Mouse (Mus musculus) Muller cell, postnatal 12 days (primary cell): ENCODE measurements around the gene Nmnat1.

Experiments used
- DNase-seq: peaks from one replicate; pipeline ENCODE4 v3.0.0-alpha.2; 2015; ENCODE audit errors: inconsistent ontology term

Nmnat1 gene

DNA sequence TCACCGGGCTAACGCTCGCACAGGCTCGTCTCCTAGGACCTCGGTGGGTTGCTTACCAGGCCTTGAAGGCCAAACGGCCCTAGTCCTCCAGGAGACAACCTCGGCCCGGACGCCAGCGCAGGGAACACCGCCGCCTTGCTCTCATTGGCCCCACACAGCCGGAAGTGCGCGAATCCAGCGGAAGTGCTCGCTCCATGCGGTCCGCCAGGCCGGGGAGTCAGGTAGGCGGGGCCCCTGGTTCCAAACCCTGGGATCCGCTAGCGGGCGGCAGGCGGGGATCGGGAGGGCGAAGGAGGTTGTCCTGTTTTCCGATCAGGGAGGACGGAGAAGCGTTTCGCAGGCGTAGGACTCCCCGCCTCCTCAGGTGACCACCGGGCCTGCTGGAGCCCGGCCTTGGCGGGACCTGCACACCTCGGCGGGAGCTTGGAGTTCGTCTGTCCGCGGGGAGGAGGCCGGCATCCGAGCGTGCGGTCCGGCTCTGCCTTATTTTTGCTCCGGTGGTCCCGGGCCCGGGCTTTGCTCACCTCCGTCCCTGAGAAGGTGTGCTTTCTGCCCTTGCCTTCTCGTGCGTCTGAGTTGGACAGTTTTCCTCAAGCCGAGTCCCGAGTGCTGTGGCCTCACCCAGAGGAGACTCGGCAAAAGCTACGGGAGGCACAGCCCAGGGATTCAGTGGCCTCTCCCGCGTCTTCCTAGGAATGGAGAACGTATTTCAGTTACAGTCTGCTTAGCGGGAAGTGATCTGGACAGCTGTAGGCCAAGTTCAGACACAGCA, at the start of gene Nmnat1, which contains the start of gene Lzic:
TSS of gene Nmnat1 (minus strand) at position 150 of the 772 bp plus-strand sequence.
TSS of gene Lzic (plus strand) at position 177 of the 772 bp plus-strand sequence.
- peak; percentile 97 for DNase-seq

DNA sequence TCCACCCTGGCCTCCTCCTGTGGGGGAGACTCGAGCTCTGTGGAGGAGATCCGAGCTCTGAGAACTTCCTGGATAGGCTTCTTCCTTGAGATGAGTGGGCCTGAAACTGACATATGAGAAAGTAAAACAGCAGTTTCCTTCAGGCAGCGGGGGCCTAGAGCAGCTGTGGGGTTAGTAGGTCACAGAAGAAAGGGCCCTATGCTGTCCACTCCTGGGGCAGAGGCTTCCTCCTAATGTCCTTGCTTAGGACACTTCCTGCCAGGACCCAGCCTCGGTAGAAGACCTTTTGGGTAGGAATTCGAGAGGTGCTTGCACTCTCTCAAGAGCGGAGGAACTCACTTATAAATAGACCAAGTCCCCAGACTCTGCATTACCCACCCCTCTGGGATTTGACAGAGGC, 44.7 kb upstream of the Nmnat1 start:
- DNase-seq = no peak

DNA sequence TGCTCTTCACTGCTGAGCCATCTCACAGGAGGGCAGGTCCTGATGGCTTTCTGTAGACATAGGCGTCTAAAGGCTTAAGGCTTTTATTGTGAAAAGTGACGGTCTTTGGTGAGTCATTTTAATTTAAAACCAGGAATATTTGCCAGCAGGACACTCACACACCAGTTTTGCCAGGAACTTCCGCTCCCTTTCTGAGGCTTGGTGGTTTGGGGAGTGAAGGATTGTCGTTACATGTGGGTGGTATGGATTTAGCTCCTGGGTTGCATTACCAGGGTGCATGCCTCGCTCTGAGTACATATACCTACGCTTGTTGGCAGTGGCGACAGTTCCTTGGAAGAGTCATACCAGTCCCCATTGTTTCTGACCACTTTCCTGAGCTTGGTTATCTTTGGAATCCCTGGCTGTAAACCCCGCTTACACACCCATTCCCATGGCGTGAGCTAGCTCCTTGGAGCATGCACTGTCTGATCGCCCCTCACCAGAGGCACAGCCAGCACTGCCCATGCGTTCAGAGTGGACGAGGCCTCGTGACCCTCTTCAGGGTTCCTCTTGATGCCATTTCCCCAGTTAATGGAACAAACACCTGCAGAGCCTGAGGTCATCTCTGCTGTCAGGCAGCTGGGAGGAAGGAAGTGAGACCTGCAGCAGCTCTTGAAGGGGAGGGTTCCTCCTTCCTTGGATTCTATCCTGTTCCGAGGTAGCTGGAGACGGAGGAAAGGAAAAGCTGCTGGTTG, 42.8 kb upstream of the Nmnat1 start:
- DNase-seq = peak; percentile 51

DNA sequence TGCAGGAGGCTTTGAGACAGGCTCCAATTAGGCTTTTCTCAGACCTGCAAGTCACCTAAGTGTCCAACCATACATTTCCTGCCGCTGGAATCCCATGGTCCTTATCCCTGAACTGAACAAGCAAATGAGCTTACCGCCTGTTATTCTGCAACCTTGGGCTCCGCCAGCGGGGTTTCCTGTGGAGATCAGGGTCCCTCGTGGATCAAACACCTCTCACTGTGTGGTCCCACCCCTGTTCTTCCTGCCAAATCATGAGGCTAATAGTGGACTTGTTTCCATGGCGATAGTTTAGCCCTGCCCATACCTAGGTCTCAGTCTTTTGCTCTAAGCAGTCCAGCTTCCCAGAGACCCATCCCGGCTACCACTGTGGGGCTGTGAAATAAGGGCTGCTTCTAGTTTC, 41.3 kb upstream of the Nmnat1 start:
- no peak for DNase-seq

DNA sequence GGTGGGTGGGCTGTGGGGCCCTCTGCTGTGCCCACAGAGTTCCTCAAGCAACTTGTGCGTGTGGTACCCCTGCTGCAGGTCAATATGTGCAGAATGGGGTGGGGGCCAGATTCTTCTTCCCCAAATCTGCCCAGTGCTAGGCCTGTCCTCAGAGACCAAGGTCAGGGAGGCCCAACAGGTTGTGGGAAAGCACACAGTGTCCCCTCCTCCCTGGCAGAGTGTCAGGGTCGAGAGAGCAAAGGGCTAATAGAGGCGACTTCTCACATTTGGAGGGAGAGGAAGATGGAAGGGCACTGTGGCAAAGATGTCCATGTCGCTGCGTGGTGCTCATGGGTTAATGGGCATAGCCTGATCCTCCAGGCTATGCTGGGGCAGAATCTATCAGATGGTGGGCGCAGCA, 40.8 kb upstream of the Nmnat1 start:
- DNase-seq = no peak

DNA sequence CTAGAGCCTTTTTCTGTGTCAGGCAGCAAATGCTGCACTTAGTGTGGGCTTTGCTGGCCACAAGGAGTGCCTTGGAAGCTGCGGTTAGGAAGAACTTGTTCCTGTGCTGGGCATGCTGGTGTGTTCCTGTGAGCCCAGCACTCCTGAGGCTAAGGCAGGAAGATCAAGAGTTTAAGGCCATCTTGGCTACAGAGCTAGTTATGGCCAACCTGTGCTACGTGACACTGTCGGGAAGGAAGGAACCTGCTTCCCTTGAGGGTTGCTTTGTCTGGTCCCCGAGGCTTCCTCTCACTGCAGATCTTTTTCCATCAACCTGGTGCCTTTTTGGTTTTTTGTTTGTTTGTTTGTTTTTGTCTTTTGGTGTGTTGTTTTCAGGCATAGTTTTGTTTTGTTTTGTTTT, 40.2 kb upstream of the Nmnat1 start:
- no peak for DNase-seq

DNA sequence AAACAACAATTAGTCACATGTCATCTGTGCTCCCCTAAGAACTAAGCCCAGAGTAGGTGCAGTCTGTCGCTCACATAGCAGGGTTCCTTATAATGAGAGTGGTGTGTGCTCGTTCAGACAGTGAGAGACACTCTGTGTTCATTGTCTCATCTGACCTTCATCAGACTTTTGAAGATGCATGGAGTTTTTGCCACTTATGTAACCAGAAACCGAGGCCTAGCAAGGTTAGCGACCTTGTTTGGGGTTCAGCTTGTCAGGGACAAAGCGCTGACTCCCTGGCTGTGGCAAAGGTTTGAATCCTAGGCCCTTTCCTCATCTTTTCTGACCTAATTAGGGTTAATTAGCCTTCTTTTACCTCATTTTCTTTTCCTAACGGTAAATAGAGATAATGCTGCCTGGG, 39.0 kb upstream of the Nmnat1 start:
- no peak for DNase-seq

DNA sequence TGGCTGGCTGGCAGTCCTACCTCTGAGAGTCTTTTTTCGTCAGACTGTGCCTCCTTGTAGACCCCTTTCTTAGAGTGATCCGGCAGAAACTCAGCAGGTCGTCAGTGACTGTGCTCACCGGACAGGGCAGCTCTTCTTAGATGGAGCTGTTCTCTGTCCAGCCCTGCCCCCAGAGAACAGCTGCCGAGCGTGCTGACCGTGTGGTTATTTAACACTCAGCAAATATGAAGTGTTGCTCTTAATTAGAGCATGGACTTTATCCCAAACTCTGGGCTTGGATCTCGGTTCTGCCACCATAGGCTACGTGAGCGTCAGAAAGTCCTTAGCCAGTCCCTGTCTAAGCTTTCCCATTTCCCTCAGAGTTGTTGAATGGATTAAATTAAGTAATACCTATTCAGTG, 36.3 kb upstream of the Nmnat1 start:
- DNase-seq = no peak

DNA sequence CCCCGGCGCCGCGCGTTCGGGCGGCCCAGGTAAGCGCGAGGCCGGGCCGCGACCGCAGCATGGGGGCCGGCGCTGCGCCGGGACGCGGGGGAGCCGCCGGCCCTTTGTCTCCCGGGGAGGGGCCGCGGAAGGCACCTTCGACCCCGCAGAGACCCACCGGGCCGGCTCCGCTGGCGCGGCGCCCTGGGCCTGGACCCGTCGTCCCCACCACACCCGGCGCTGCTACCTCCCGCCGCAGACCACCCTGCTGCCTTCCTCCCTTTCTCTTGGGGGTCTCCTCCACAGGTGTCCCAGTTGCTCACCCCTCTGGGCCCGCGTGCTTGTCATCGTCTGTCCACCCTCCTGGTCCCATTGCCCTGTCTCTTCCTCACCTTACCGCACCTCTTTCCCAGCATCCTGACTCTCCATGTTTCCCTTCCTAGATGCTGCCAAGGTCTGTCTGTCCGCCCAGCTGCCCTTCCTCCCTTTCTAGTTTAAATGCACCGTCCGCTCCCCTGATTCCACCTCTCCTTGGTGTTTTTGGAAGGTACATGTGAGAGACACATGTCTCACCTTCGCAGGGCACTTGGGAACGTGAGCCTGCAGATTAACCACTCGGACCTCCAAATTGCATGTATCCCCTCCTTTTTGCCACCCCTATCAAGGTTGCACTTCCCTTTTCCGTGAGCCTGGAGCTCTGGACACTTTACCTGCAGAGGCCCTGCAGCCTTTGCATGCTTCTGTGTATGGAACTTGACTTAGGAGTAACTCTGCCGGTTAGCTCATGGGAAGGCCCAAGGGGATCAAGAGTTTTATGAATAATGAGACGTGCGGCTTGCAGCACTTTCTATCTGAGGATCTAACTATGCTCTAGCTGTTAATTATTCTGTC, 33.6 kb upstream of the Nmnat1 start:
- no peak for DNase-seq

DNA sequence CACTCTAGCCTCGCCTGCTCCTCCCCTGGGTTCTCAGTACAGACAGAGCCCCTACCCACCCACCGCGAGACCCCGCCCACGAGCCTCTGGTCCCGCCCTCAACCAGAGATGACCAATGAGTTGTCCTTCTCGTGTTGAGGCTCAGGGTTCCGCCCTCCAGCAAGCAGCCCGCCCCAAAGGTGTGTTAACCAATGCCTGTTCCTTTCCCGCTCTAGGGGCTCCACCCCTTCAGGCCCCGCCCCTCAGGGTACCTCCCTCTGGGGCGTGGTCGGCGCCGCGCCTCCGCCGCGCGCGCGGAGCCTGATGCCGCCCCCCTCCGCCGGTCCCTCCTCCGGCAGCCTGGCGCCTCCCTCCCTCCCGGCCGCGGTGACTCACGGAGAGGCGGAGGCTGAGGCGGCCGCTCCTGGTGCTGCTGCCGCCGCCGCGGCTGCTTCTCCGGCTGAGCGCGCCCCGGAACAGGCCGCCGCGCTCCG, 32.9 kb upstream of the Nmnat1 start, which contains the start of gene Ctnnbip1:
TSS of gene Ctnnbip1 (plus strand) at position 369 of the 473 bp plus-strand sequence.
- DNase-seq = peak; percentile 100

DNA sequence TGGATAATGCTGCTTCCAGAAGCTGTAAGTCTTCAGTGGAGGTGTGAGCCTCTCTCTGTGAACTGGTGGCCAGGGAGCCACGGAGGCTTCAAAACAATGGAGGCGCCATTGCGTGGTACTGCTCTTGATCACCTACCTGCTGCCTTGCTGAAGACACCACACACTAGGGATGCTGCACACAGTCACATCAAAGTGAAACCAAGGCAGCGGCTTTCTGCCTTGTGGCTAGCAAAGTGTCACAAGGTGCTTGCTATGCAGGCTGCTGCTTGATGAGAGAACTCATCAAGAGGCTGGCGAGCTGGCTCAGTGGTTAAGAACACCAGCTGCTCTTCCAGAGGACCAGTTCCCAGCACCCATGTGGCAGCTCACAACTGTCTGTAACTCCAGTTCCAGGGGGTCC, 30.7 kb upstream of the Nmnat1 start:
- DNase-seq = no peak

DNA sequence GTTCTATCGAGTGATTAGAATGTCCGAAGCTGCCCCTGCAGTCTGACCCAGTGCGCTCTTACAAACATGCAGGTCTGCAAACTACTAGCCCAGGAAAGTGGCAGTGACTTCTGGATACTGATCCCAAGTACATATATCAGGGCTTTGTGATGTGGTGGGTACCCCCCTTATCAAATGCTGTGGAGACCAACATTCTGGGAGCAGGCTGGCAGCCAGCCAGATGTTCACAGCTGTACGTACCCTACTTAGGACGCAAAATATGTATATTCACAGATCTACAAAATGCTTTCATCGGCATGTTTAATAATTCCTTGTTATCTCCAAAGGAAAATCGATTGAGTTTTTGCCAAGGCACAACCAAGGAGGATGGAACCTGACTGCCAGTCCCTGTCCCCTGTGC, 27.1 kb upstream of the Nmnat1 start:
- no peak for DNase-seq

DNA sequence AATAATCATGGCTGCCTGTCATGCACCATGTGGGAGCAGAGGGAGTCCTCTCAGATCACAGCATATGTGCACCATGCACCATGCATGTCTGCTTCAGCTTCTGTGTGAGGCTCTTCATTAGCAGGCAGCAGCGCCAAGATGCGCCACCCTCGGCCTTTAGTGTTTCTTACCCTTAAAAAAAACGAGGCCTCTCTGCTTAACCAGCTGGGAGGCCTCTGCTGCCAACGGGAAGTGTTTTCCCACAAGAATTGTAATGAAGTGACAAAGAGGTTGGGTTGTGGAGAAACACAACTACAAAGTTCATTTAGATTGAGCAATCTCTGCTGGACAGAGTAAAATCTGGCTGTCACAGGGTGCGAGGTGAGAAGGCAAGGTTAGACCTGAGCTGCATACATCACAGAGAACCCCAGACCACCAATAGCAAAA, 26.2 kb upstream of the Nmnat1 start:
- DNase-seq = no peak

DNA sequence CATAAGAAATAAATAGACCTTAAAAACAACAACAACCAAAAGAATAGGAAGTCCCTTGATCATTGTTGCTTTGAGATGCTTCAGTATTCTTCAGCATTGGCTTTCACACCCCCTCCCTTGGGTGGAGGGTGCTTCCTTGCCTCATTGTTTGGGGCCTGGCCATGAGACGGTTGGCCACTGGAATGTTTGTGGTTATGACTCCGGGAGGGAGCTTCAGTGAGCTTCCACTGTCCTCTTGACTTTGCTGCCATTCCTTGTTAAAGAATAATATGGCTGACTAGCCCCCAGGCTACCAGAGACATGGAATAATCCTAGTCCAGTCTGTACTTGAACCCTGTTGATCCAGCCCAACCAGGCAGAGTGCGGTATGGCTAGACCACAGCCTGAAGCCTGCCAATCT, 21.9 kb upstream of the Nmnat1 start:
- peak; percentile 90 for DNase-seq

DNA sequence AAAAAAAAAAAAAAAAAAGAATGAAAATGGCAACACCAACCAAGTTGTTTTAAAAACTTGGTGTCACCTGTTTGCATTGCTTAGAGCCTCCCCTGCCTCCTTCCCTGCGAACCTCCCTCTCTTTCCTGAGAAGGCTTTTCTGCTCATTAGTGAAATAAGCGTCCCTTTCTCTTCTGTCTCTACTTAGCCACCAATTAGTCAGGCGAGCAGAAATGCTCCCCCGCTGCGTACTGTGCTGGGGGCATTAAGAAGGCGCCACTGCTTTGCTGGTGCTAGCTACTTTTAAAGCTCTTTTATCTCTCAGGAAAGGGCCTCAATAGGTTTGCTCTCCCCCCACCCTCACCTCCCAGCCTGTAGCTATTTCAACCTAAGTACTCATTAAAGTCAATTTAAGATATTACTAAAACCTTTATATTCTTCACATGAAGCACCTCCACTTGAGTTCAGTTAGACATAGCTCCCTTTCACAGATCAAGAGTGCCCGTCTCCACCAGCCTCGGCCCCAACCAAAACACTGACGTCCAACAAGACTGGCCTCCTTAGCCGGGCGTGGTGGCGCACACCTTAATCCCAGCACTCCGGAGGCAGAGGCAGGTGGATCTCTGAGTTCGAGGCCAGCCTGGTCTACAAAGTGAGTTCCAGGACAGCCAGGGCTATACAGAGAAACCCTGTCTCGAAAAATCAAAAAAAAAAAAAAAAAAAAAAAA, 20.4 kb upstream of the Nmnat1 start:
- peak; percentile 62 for DNase-seq

DNA sequence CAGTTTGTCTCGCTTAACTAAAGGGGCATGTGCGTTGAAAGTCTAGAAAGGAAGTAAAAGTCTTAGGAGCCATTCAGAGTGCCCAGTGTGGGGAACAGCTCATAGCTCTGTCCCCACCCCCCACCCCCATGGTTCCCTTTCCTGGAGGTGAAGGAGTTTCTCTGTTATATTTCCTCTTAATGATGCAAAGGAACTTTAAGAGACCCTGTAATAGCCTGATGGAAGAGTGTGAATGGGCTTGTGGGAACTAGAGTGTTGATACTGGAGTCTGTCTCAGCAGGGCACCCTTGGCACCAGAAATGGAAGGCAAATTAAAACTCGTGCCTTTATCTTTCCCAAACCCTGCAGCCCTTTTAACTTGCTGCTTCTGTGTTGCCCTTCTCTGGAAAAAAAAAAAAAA, 19.9 kb upstream of the Nmnat1 start:
- peak; percentile 61 for DNase-seq

DNA sequence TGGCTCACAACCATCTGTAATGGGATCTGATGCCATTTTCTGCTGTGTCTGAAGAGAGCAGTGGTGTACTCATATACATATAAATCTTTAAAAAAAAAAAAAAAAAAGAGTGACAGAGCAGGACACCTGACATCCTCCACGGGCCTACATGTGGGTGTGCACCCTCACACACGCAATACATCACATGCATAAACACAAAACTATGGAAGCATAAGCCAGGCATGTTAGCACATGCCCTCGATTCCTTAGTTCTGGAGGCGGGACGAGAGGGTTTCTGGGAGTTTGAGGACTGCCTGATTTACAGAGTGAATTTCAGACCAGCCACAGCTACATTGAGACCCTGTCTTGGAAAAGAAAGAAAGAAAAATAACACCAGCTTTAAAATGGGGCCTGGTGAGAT, 19.4 kb upstream of the Nmnat1 start:
- DNase-seq = no peak

DNA sequence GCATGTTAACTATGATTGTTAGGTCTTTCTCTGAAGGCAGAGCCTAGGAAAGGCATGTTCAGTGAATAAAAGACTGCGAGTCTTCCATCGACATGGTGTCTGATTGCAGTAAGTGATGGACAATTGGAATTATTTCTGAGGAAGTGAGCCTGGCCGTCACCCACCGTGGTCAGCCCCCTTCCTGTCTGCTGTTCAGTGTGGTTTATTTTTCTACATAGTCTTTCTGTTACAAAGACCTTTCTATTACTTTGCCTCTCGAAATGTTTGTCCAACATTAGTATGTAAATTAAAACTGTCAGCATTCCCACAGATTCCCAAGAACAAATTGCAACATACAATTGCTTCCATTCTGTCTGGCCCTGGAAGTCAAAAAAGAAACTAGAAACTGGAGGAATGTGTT, 14.8 kb upstream of the Nmnat1 start:
- DNase-seq = no peak

DNA sequence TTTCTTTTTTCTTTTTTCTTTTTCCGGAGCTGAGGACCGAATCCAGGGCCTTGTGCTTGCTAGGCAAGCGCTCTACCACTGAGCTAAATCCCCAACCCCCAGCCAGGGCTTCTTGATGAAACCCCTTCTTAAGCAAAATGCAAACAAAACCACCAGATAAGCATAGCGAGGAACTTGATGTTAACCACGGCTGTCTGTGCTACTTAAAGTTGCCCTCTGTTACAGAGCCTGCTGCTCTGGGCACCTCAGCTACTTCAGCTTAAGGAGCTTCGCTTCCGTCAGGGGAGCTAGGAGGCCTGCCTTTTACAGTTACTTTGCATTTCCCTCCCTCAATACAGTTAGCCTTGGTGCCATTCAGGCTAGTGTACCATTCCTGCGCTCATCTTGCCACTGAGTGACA, 13.9 kb upstream of the Nmnat1 start:
- no peak for DNase-seq

DNA sequence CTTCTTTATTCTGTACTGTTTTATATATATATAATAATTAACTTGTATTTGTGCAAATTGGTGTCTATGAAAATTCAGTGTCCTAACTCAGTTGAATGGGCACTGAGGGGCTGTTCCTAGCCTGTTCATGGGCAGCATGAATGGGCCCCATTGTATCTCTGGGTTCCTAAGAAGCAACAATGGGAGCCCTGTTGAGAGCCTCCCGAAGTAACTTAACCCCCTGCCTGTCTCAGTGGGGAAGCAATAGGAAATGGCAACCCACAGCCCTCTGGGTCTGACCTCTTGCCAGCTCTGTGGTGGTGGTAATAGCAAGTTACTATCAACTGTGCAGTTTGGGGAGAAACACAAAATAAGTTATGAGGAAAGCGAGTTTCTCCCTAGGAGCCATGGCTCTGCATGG, 11.6 kb upstream of the Nmnat1 start:
- peak; percentile 85 for DNase-seq

DNA sequence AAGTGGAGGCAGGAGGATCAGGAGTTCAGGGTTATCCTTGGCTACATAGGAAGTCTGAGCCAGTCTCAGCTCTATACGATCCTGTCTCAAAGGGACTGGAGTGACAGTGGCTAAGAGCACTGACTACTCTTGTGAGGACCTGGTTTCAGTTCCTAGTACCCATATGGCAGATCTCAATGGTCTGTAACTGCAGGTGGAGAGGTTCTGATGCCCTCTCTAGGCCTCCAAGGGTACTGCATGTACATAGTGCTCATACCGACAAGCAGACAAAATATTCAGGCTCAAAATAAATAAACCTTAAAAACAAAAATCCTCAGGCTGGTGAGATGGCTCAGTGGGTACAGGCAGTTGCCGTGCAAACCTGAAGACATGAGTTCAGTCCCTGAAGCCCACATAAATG, 6.1 kb upstream of the Nmnat1 start:
- DNase-seq = no peak
